Mouse (Mus musculus): ENCODE data around the gene Pth2. TPM values are rescaled to one million over a fixed set of nuclear protein-coding genes. Genes with fewer than 3 reads are reported as not detected.

The Pth2 gene
- polyA plus RNA-seq (2011; ENCODE audit: insufficient read length, low read depth, missing spikeins): not detected in 2 replicates

- TF ChIP-seq CTCF (IDR thresholded peaks at IDR 0.05; ENCODE audit: borderline replicate concordance, insufficient read depth, low read length) (no peak), POLR2A (IDR thresholded peaks at IDR 0.05; ENCODE audit: low read depth, low read length) (no peak)
- Histone ChIP-seq H3K27ac (ENCODE audit: insufficient read depth, low read length) (no peak within 1 kb of the TSS), H3K4me3 (ENCODE audit: insufficient read depth, low read length) (no peak within 1 kb of the TSS), H3K4me1 (ENCODE audit: control insufficient read depth, insufficient read depth, low read length) (no peaks in the 10 kb centered on the region)
Measured at GRCm38 (mm10) chr7:45180896-45181477, at the start of gene Pth2. Gene Pth2 (plus strand): TSS chr7:45180995.

GRCm38 (mm10) chr7:45131850-45132249 is 48.9 kb upstream of the Pth2 start:
- TF ChIP-seq POLR2A (IDR thresholded peaks at IDR 0.05; ENCODE audit: low read depth, low read length): no peak
- no peak for TF ChIP-seq CTCF (IDR thresholded peaks at IDR 0.05; ENCODE audit: borderline replicate concordance, insufficient read depth, low read length)
- H3K4me1 ChIP-seq (ENCODE audit: control insufficient read depth, insufficient read depth, low read length): no peaks in the 10 kb centered on the region
- H3K4me3 ChIP-seq (ENCODE audit: insufficient read depth, low read length): no peak overlapping the region
- H3K27ac ChIP-seq (ENCODE audit: insufficient read depth, low read length): no peak overlapping the region

- H3K4me1 ChIP-seq (ENCODE audit: control insufficient read depth, insufficient read depth, low read length): no peaks in the 10 kb centered on the region
- no peak overlapping the region for H3K27ac ChIP-seq (ENCODE audit: insufficient read depth, low read length)
- no peak for TF ChIP-seq POLR2A (IDR thresholded peaks at IDR 0.05; ENCODE audit: low read depth, low read length)
- no peak for TF ChIP-seq CTCF (IDR thresholded peaks at IDR 0.05; ENCODE audit: borderline replicate concordance, insufficient read depth, low read length)
- no peak overlapping the region for H3K4me3 ChIP-seq (ENCODE audit: insufficient read depth, low read length)
Measured at GRCm38 (mm10) chr7:45133446-45134159, 47.2 kb upstream of the Pth2 start.

- TF ChIP-seq POLR2A (IDR thresholded peaks at IDR 0.05; ENCODE audit: low read depth, low read length): no peak
- no peak for TF ChIP-seq CTCF (IDR thresholded peaks at IDR 0.05; ENCODE audit: borderline replicate concordance, insufficient read depth, low read length)
- Histone ChIP-seq H3K4me1 (ENCODE audit: control insufficient read depth, insufficient read depth, low read length) (no peaks in the 10 kb centered on the region), H3K4me3 (ENCODE audit: insufficient read depth, low read length) (no peak overlapping the region), H3K27ac (ENCODE audit: insufficient read depth, low read length) (no peak overlapping the region)
Measured at GRCm38 (mm10) chr7:45134544-45135026, 46.2 kb upstream of the Pth2 start.

GRCm38 (mm10) chr7:45135370-45135769 is 45.4 kb upstream of the Pth2 start:
- TF ChIP-seq CTCF (IDR thresholded peaks at IDR 0.05; ENCODE audit: borderline replicate concordance, insufficient read depth, low read length) (no peak), POLR2A (IDR thresholded peaks at IDR 0.05; ENCODE audit: low read depth, low read length) (no peak)
- no peaks in the 10 kb centered on the region for H3K4me1 ChIP-seq (ENCODE audit: control insufficient read depth, insufficient read depth, low read length)
- H3K4me3 ChIP-seq (ENCODE audit: insufficient read depth, low read length): no peak overlapping the region
- no peak overlapping the region for H3K27ac ChIP-seq (ENCODE audit: insufficient read depth, low read length)

GRCm38 (mm10) chr7:45135993-45136567 is 44.7 kb upstream of the Pth2 start, which contains the start of the genes Gm45713 and Flt3l:
Gene Gm45713 (minus strand): TSS chr7:45136231.
Gene Flt3l (minus strand): TSS chr7:45136432.
- peak; percentile 86 for TF ChIP-seq CTCF (IDR thresholded peaks at IDR 0.05; ENCODE audit: borderline replicate concordance, insufficient read depth, low read length)
- TF ChIP-seq POLR2A (IDR thresholded peaks at IDR 0.05; ENCODE audit: low read depth, low read length): peak; percentile 69
- H3K4me1 ChIP-seq (ENCODE audit: control insufficient read depth, insufficient read depth, low read length): no peaks in the 10 kb centered on the region
- peak within 1 kb of the TSS; percentile 45 for H3K4me3 ChIP-seq (ENCODE audit: insufficient read depth, low read length)
- H3K27ac ChIP-seq (ENCODE audit: insufficient read depth, low read length): no peak within 1 kb of the TSS

GRCm38 (mm10) chr7:45137171-45138006 is 43.4 kb upstream of the Pth2 start:
- no peak overlapping the region for H3K4me3 ChIP-seq (ENCODE audit: insufficient read depth, low read length)
- no peaks in the 10 kb centered on the region for H3K4me1 ChIP-seq (ENCODE audit: control insufficient read depth, insufficient read depth, low read length)
- no peak overlapping the region for H3K27ac ChIP-seq (ENCODE audit: insufficient read depth, low read length)
- TF ChIP-seq CTCF (IDR thresholded peaks at IDR 0.05; ENCODE audit: borderline replicate concordance, insufficient read depth, low read length) (no peak), POLR2A (IDR thresholded peaks at IDR 0.05; ENCODE audit: low read depth, low read length) (no peak)

- no peak overlapping the region for H3K27ac ChIP-seq (ENCODE audit: insufficient read depth, low read length)
- no peak overlapping the region for H3K4me3 ChIP-seq (ENCODE audit: insufficient read depth, low read length)
- no peaks in the 10 kb centered on the region for H3K4me1 ChIP-seq (ENCODE audit: control insufficient read depth, insufficient read depth, low read length)
- no peak for TF ChIP-seq CTCF (IDR thresholded peaks at IDR 0.05; ENCODE audit: borderline replicate concordance, insufficient read depth, low read length)
- no peak for TF ChIP-seq POLR2A (IDR thresholded peaks at IDR 0.05; ENCODE audit: low read depth, low read length)
Measured at GRCm38 (mm10) chr7:45138403-45138802, 42.4 kb upstream of the Pth2 start.

Measured in embryonic fibroblast, embryonic 13.5 days (primary cell).